Mouse (Mus musculus) heart, adult 2 months (tissue): ENCODE measurements around the gene Olfr263.

Experiments used
- CTCF ChIP-seq: fragments of 200-600 bp; IDR thresholded peaks from 2 replicates; pipeline ENCODE4 v1.8.1; 2022; ENCODE audit warnings: antibody characterized with exemption, mild to moderate bottlenecking, moderate library complexity
- EP300 ChIP-seq: fragments of 200-500 bp; IDR thresholded peaks from 2 replicates; pipeline ENCODE4 v1.6.1; 2011; ENCODE audit warnings: low read depth, low read length, control low read depth; ENCODE audit not compliant: insufficient read depth

DNA sequence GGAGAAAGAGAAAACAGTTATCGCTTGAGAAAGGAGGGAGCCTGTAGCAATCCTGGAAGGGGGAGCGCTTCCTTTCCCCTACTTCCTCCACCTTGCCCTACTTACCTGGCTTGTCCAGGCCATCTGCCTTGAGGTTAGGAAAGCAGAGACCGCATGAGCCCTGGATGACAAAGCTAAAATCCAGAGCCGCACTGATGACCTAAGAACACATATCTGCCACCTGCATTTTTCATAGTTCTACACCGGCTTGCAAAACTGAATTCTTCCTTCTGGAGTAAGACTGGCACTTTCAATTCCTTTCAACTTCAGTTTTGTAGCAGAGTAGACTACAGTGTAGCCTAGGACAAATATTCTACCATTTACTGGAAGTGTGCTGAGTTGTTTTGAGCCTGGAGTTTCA is 48.9 kb downstream of the Olfr263 start:
- no peak for TF ChIP-seq CTCF
- TF ChIP-seq EP300, result no peak
